Mouse (Mus musculus) stomach, embryonic 16.5 days (tissue): ENCODE data around the gene Dab1. TPM values are rescaled to one million over a fixed set of nuclear protein-coding genes. Genes with fewer than 3 reads are reported as not detected.

Experiments
- ATAC-seq: fragments of 200-750 bp; cut with Nextera tagmentation; 2 replicates; pipeline ENCODE4 v1.8.0; 2017; ENCODE audit warnings: moderate number of reproducible peaks, moderate TSS enrichment; ENCODE audit not compliant: insufficient read depth, low FRiP score
- H3K27ac ChIP-seq: fragments of 300-500 bp; sonication (generic); 2 replicates; pipeline ENCODE4 v1.5.1; 2014; ENCODE audit warnings: low read length
- H3K27me3 ChIP-seq: fragments of 300-500 bp; sonication (generic); 2 replicates; pipeline ENCODE4 v1.6.1; 2014; ENCODE audit warnings: low read length, control low read depth, mixed read lengths; ENCODE audit not compliant: control insufficient read depth, insufficient read depth
- H3K36me3 ChIP-seq: fragments of 300-500 bp; sonication (generic); 2 replicates; pipeline ENCODE4 v1.6.1; 2014; ENCODE audit warnings: low read length; ENCODE audit not compliant: control insufficient read depth, insufficient read depth
- H3K4me1 ChIP-seq: fragments of 300-500 bp; sonication (generic); 2 replicates; pipeline ENCODE4 v1.6.1; 2014; ENCODE audit warnings: low read length, control low read depth, mixed read lengths; ENCODE audit not compliant: control insufficient read depth, insufficient read depth
- H3K4me2 ChIP-seq: fragments of 300-500 bp; sonication (generic); 2 replicates; pipeline ENCODE4 v1.6.1; 2014; ENCODE audit warnings: low read depth, low read length, mixed read lengths
- H3K4me3 ChIP-seq: fragments of 300-500 bp; sonication (generic); replicated peaks from 2 replicates; pipeline ENCODE4 v1.5.1; 2014; ENCODE audit warnings: mild to moderate bottlenecking, low read length
- H3K9ac ChIP-seq: fragments of 300-500 bp; sonication (generic); 2 replicates; pipeline ENCODE4 v1.6.1; 2014; ENCODE audit warnings: low read length
- H3K9me3 ChIP-seq: fragments of 300-500 bp; sonication (generic); replicated peaks from 2 replicates; pipeline ENCODE4 v1.6.1; 2016; ENCODE audit warnings: low read length, control low read depth; ENCODE audit not compliant: control insufficient read depth
- WGBS: fragments of 180-500 bp; shearing (Covaris S2); extraction: QIAGEN DNeasy Blood & Tissue Kit; methylation state at CpG from one replicate; pipeline ENCODE4 v1.1.7; 2014; 5-methylcytosine and 5-hydroxymethylcytosine counted together
- polyA plus RNA-seq: library from polyadenylated mRNA; unstranded; fragments of >200 nt; fragmentation: Nextera tagmentation; extraction: Ambion mirVana; gene quantifications from 2 replicates; pipeline ENCODE4 v1.2.1, GENCODE M21; 2015

Gene Dab1
- polyA plus RNA-seq, 1 experiment from 2014 or later = 10.0 TPM

DNA sequence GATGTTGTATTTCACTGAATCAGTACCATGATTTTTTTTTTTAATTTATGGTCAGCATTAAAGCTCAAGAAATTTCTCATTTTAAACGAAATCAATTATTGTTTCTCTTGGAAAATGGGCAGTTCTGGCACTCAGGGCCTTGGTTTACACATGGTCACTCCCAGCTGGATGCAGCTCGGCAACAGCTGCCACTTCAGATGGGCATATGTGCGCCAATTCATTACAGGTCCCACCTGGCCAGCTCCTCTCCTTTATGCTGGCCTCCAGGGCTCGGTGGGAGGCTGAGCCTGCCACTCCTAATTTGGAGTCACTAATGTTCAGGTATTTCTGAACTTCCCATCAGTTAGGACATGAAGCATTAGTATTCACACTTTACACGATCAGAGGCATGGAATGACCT lies 582.5 kb downstream of the Dab1 start:
- ATAC-seq = no peak
- WGBS = 74% methylated on average over 5 of the region's 5 CpGs
- no peaks in the 10 kb centered on the region for H3K27me3 ChIP-seq

GRCm38 (mm10) chr4:104204047-104204446 lies 584.9 kb downstream of the Dab1 start:
- Histone ChIP-seq H3K4me2 (no peak overlapping the region), H3K36me3 (no peaks in the 10 kb centered on the region), H3K9ac (no peak overlapping the region), H3K27ac (no peak overlapping the region), H3K4me1 (no peaks in the 10 kb centered on the region), H3K4me3 (no peak overlapping the region), H3K9me3 (no peaks in the 10 kb centered on the region), H3K27me3 (no peaks in the 10 kb centered on the region)
- 56% methylated on average over 6 of the region's 6 CpGs for WGBS
- ATAC-seq = no peak

More for the DNA sequence above, 582.5 kb downstream of the Dab1 start:
- no peaks in the 10 kb centered on the region for H3K36me3 ChIP-seq
- no peaks in the 10 kb centered on the region for H3K4me1 ChIP-seq
- H3K9ac ChIP-seq = no peak overlapping the region
- H3K4me2 ChIP-seq = no peak overlapping the region
- H3K27ac ChIP-seq = no peak overlapping the region
- H3K9me3 ChIP-seq = no peaks in the 10 kb centered on the region
- no peak overlapping the region for H3K4me3 ChIP-seq

- no peak overlapping the region for H3K9ac ChIP-seq
- WGBS = 80% methylated on average over 5 of the region's 5 CpGs
- H3K27ac ChIP-seq = no peak overlapping the region
- H3K4me3 ChIP-seq = no peak overlapping the region
- no peaks in the 10 kb centered on the region for H3K4me1 ChIP-seq
- no peaks in the 10 kb centered on the region for H3K9me3 ChIP-seq
- no peak for ATAC-seq
- no peaks in the 10 kb centered on the region for H3K27me3 ChIP-seq
- no peaks in the 10 kb centered on the region for H3K36me3 ChIP-seq
- no peak overlapping the region for H3K4me2 ChIP-seq
These were observed 587.5 kb downstream of the Dab1 start for GRCm38 (mm10) chr4:104206639-104207038.

DNA sequence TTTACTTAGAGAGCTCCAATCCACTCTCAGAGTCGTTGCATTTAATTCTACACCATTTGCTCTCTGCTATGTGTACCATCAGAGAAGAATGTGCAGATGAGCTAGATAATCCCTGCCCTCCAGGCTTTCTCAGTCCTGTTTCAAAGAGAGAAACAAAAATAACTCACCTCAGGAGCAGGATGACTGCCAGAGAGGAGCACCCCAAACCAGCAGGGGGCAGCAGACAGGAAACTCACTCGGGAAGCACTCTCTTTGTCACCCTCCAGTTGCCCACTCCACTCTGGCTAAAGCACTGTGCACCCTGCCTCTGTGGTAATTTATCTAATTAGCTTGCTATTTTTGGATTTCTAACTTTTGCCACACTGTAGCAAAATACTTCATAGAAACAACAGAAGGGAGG lies 589.9 kb downstream of the Dab1 start:
- 39% methylated on average over 2 of the region's 2 CpGs for WGBS
- no peaks in the 10 kb centered on the region for H3K36me3 ChIP-seq
- H3K4me1 ChIP-seq = peaks cover 5% of the 10 kb centered on the region; the same call in 1 of the 2 replicates
- no peak overlapping the region for H3K27ac ChIP-seq
- H3K4me3 ChIP-seq = no peak overlapping the region
- H3K27me3 ChIP-seq = no peaks in the 10 kb centered on the region
- no peaks in the 10 kb centered on the region for H3K9me3 ChIP-seq
- no peak for ATAC-seq
- no peak overlapping the region for H3K4me2 ChIP-seq
- no peak overlapping the region for H3K9ac ChIP-seq

- Histone ChIP-seq H3K9ac (no peak overlapping the region), H3K4me1 (peaks cover 5% of the 10 kb centered on the region; the same call in 1 of the 2 replicates), H3K9me3 (no peaks in the 10 kb centered on the region), H3K36me3 (no peaks in the 10 kb centered on the region), H3K27me3 (no peaks in the 10 kb centered on the region), H3K27ac (no peak overlapping the region), H3K4me3 (no peak overlapping the region), H3K4me2 (no peak overlapping the region)
- no peak for ATAC-seq
- 83% methylated on average over 1 of the region's 1 CpGs for WGBS
These were observed 591.6 kb downstream of the Dab1 start for GRCm38 (mm10) chr4:104210796-104211195.

- Histone ChIP-seq H3K4me3 (no peak overlapping the region), H3K9ac (no peak overlapping the region), H3K4me2 (no peak overlapping the region), H3K27me3 (no peaks in the 10 kb centered on the region), H3K36me3 (no peaks in the 10 kb centered on the region), H3K9me3 (no peaks in the 10 kb centered on the region), H3K4me1 (peaks cover 5% of the 10 kb centered on the region; the same call in 1 of the 2 replicates), H3K27ac (no peak overlapping the region)
- peak; percentile 29; the same call in 1 of the 2 replicates for ATAC-seq
- 47% methylated on average over 9 of the region's 9 CpGs for WGBS
These were observed 592.6 kb downstream of the Dab1 start for GRCm38 (mm10) chr4:104211531-104212455.

GRCm38 (mm10) chr4:104214724-104215123 lies 595.6 kb downstream of the Dab1 start:
- WGBS = 61% methylated on average over 7 of the region's 7 CpGs
- Histone ChIP-seq H3K9me3 (no peaks in the 10 kb centered on the region), H3K27ac (no peak overlapping the region), H3K4me1 (peaks cover 5% of the 10 kb centered on the region; the same call in 1 of the 2 replicates), H3K4me3 (no peak overlapping the region), H3K27me3 (no peaks in the 10 kb centered on the region), H3K36me3 (no peaks in the 10 kb centered on the region), H3K9ac (no peak overlapping the region), H3K4me2 (no peak overlapping the region)
- no peak for ATAC-seq

DNA sequence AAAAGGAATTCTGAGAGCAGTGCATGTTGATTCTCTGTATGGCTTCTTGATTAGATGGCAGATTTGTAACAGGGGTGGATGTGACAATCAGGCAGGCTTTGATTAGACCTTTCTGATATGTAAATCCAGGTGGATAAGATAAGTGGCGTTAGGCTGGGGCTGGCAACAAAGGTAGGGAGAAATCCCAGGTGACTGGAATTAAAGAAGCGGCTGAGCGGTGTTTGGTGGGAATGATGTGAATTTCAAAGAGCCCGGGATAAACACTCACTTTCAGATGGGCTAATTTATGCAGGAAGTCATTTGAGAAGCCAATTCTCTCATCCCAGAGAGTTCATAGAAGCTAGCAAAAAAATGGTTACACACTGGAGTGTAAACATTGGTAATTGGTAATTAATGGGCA lies 598.2 kb downstream of the Dab1 start:
- Histone ChIP-seq H3K4me1 (0 out of 2 replicates have a peak, but pooled peaks cover under 1% of the 10 kb centered on the region), H3K4me3 (no peak overlapping the region), H3K27me3 (no peaks in the 10 kb centered on the region), H3K27ac (no peak overlapping the region), H3K9me3 (no peaks in the 10 kb centered on the region), H3K9ac (no peak overlapping the region), H3K4me2 (no peak overlapping the region), H3K36me3 (no peaks in the 10 kb centered on the region)
- ATAC-seq = no peak
- WGBS = 38% methylated on average over 4 of the region's 4 CpGs

DNA sequence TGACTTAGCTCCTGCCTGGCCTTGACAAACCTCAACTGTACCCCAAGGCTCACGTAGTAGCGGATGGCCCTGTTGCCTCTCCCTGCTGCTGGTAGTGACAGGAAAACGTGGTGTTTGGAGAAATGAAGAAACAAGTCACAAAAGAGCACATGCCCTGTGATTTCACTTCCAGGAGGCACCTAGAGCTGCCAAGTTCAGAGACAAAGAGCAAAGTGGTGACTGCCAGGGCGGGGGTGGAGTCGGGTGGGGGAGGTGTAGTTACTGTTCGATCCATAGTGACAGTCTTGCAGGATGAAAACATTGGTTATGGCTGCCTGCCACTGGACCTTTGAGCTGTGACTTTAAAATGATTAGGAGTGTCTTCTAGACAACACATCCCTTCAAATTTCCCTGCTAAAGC lies 599.6 kb downstream of the Dab1 start:
- Histone ChIP-seq H3K9ac (no peak overlapping the region), H3K4me3 (no peak overlapping the region), H3K4me1 (no peaks in the 10 kb centered on the region), H3K4me2 (no peak overlapping the region), H3K27ac (no peak overlapping the region), H3K9me3 (no peaks in the 10 kb centered on the region), H3K27me3 (no peaks in the 10 kb centered on the region), H3K36me3 (no peaks in the 10 kb centered on the region)
- no peak for ATAC-seq
- WGBS = 58% methylated on average over 6 of the region's 6 CpGs
